Mouse (Mus musculus) heart, embryonic 12.5 days (tissue): ENCODE measurements around the gene Rpp25. TPM values are rescaled to one million over a fixed set of nuclear protein-coding genes. Genes with fewer than 3 reads are reported as not detected.

Experiments used
- ATAC-seq: fragments of 200-750 bp; cut with Nextera tagmentation; 2 replicates; pipeline ENCODE4 v1.8.0; 2017; ENCODE audit warnings: moderate TSS enrichment, moderate library complexity; ENCODE audit not compliant: insufficient number of reproducible peaks, low FRiP score
- H3K27ac ChIP-seq: fragments of 300-500 bp; sonication (generic); 2 replicates; pipeline ENCODE4 v1.5.1; 2016; ENCODE audit warnings: mild to moderate bottlenecking, moderate library complexity; ENCODE audit not compliant: poor library complexity, severe bottlenecking
- H3K27me3 ChIP-seq: fragments of 300-500 bp; sonication (generic); replicated peaks from 2 replicates; pipeline ENCODE4 v1.6.1; 2016; ENCODE audit warnings: mild to moderate bottlenecking, moderate library complexity
- H3K36me3 ChIP-seq: fragments of 300-500 bp; sonication (generic); 2 replicates; pipeline ENCODE4 v1.6.1; 2016; ENCODE audit warnings: mild to moderate bottlenecking, moderate library complexity
- H3K4me1 ChIP-seq: fragments of 300-500 bp; sonication (generic); replicated peaks from 2 replicates; pipeline ENCODE4 v1.6.1; 2016; ENCODE audit warnings: mild to moderate bottlenecking
- H3K4me2 ChIP-seq: fragments of 300-500 bp; sonication (generic); 2 replicates; pipeline ENCODE4 v1.6.1; 2016; ENCODE audit warnings: mild to moderate bottlenecking, moderate library complexity
- H3K4me3 ChIP-seq: fragments of 300-500 bp; sonication (generic); 2 replicates; pipeline ENCODE4 v1.5.1; 2016; ENCODE audit warnings: mild to moderate bottlenecking
- H3K9ac ChIP-seq: fragments of 300-500 bp; sonication (generic); 2 replicates; pipeline ENCODE4 v1.6.1; 2016; ENCODE audit warnings: mild to moderate bottlenecking, moderate library complexity
- H3K9me3 ChIP-seq: fragments of 300-500 bp; sonication (generic); replicated peaks from 2 replicates; pipeline ENCODE4 v1.6.1; 2016; ENCODE audit warnings: mild to moderate bottlenecking, moderate library complexity
- WGBS: fragments of 180-500 bp; shearing (Covaris S2); methylation state at CpG from one replicate; pipeline ENCODE4 v1.1.7; 2016; 5-methylcytosine and 5-hydroxymethylcytosine counted together
- polyA plus RNA-seq: library from polyadenylated mRNA; unstranded; fragments of >200 nt; fragmentation: Nextera tagmentation; extraction: Ambion mirVana; gene quantifications from 2 replicates; pipeline ENCODE4 v1.2.1, GENCODE M21; 2016

The Rpp25 gene
- polyA plus RNA-seq: 12.9 and 14.2 TPM in 2 replicates

GRCm38 (mm10) chr9:57503622-57504380 lies at the start of gene Rpp25:
TSS of gene Rpp25 (plus strand) at chr9:57504026.
- Histone ChIP-seq H3K27ac (no peak within 1 kb of the TSS; the same call in 1 of the 2 replicates), H3K36me3 (no peaks in the 10 kb centered on the region), H3K4me1 (peaks cover 54% of the 10 kb centered on the region), H3K9me3 (no peaks in the 10 kb centered on the region), H3K4me3 (peak within 1 kb of the TSS; percentile 60), H3K27me3 (peaks cover 62% of the 10 kb centered on the region), H3K4me2 (peak within 1 kb of the TSS; percentile 100), H3K9ac (peak within 1 kb of the TSS; percentile 75)
- ATAC-seq: peak; percentile 55
- WGBS: under 1% methylated on average over 46 of the region's 46 CpGs

DNA sequence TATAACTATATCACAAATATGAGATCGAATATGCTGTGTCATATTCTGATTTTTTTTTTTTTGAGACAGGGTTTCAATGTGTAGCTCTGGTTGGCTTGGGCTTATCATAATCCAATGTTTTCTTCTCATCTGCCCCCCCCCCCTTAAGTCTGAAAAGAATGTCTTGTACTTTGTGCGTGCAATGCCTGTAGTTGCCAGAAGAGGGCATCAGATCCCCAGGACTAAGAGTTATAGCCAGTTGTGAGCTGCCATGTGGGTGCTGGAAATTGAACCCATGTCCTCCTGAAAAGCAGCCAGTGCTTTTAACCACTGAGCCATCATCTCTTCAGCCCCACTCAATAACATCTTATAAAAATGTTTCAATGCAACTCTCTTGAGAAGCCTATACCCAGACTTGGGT lies 44.1 kb upstream of the Rpp25 start:
- H3K4me1 ChIP-seq: no peaks in the 10 kb centered on the region
- no peak overlapping the region for H3K9ac ChIP-seq
- ATAC-seq: no peak
- no peak overlapping the region for H3K4me3 ChIP-seq
- no peak overlapping the region for H3K4me2 ChIP-seq
- H3K27ac ChIP-seq: no peak overlapping the region
- H3K36me3 ChIP-seq: peaks cover 2% of the 10 kb centered on the region; the same call in 1 of the 2 replicates
- WGBS: 96% methylated on average over 2 of the region's 2 CpGs
- no peaks in the 10 kb centered on the region for H3K27me3 ChIP-seq
- no peaks in the 10 kb centered on the region; the same call in 1 of the 2 replicates for H3K9me3 ChIP-seq

DNA sequence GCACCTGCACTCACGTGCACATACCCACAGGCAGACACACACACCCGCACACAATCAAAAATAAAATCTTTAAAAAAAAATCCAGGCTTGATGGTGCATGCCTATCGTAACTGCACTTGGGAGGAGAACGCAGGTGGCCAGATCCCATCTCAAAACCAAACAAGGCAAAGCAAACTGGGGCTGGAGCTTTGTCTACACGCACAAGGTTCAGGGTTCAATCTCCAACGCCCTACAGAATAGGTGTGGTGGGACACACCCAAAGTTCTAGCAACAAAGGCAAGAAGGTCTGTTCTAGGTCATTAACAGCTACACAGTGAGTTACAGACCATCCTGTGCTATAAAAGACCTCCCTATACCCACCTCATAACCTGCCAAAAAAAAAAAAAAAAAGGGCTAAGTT lies 41.0 kb upstream of the Rpp25 start:
- ATAC-seq: no peak
- no peak overlapping the region for H3K4me2 ChIP-seq
- no peaks in the 10 kb centered on the region; the same call in 1 of the 2 replicates for H3K9me3 ChIP-seq
- peaks cover 2% of the 10 kb centered on the region; the same call in 1 of the 2 replicates for H3K36me3 ChIP-seq
- peaks cover 15% of the 10 kb centered on the region for H3K4me1 ChIP-seq
- H3K9ac ChIP-seq: no peak overlapping the region
- H3K4me3 ChIP-seq: no peak overlapping the region
- no peaks in the 10 kb centered on the region for H3K27me3 ChIP-seq
- H3K27ac ChIP-seq: no peak overlapping the region
- WGBS: 82% methylated on average over 6 of the region's 6 CpGs

DNA sequence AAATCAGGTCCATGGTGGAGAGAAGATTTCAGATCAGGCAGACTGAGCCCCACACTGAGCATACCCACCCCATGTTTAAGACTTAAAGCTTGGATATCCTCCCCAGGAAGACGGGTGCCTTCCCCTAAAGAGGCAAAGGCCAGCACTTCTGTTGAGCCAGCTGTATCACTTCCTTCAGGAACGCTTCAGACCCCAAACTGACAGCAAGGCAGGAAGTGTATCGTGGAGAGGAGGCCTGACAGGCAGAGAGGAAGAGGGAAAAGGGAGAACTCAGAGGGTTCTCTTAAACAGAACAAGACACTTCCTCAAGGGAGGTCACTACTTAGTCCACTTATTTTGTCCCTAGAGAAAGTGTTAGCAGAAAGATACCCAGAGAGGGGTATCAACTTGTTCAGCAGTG lies 37.7 kb upstream of the Rpp25 start:
- no peak overlapping the region for H3K9ac ChIP-seq
- ATAC-seq: no peak
- no peaks in the 10 kb centered on the region for H3K9me3 ChIP-seq
- H3K4me1 ChIP-seq: peaks cover 15% of the 10 kb centered on the region
- 36% methylated on average over 3 of the region's 3 CpGs for WGBS
- H3K27ac ChIP-seq: no peak overlapping the region
- H3K4me3 ChIP-seq: no peak overlapping the region
- H3K4me2 ChIP-seq: 0 out of 2 replicates have a peak overlapping the region, but pooled peaks have one; percentile 91
- no peaks in the 10 kb centered on the region for H3K36me3 ChIP-seq
- H3K27me3 ChIP-seq: no peaks in the 10 kb centered on the region

DNA sequence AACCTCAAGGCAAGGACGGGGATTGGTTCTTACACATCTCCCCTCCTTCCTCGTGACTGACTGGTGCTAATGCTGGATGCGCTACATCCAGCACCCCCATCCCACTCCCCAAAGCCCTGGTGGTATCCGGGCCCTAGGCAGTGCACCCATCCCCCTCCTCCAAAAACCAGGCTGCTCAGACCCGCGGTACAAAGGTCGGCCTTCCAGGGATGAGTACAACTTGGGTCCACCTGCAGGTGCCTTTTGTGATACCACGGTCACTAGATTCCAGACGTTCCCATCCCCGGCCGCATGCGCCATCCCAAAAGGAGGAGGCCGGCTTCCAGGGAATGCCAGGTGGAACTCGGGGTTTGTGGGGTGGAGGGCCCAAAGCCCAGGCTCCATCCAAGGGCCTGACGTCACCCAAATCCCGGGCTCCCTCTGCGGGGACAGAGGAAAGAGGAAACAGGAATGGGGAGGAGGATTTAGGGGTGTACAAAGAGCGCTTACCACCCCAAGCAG lies 36.5 kb upstream of the Rpp25 start:
- Histone ChIP-seq H3K4me3 (peak overlapping the region; percentile 68), H3K27ac (no peak overlapping the region), H3K9ac (peak overlapping the region; percentile 81), H3K27me3 (no peaks in the 10 kb centered on the region), H3K4me1 (peaks cover 15% of the 10 kb centered on the region), H3K9me3 (no peaks in the 10 kb centered on the region), H3K4me2 (peak overlapping the region; percentile 91), H3K36me3 (no peaks in the 10 kb centered on the region)
- WGBS: under 1% methylated on average over 18 of the region's 18 CpGs
- ATAC-seq: peak; percentile 33

DNA sequence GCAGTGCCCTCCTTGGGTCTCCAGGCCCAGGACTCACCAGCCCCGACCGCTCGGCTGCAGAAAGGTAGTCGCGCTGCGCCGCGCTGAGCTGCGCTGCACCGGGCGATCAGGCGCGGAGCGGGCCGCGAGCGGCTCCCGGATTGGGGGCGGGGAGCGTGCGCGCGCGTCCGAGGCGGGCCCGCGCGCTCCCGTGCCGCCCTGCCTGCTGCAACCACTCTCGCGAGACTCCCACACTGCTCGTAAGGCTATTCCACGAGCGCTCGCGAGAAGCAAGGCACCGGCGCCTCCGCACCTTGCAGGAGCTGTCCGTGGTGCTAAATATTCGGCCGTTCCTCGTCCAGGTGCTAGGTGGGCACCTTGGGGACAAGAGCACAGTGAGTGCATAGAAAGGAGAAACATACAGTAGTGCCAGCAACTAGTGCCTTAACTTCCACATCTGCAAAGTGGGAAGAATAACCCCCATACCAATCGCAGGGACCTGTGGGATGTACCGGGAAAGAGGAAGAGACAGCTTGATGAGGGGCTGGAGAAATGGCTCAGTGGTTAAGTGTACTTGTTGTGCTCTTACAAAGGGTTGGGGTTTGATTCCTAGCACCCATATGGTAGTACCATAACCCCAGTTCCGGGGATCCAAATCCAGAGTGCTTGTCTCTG lies 35.8 kb upstream of the Rpp25 start, which contains the start of gene Scamp5:
Scamp5 (minus strand) TSS at position 165 of the 654 bp plus-strand sequence.
- H3K4me2 ChIP-seq: peak within 1 kb of the TSS; percentile 91
- 1% methylated on average over 48 of the region's 48 CpGs for WGBS
- peak within 1 kb of the TSS; percentile 81 for H3K9ac ChIP-seq
- no peaks in the 10 kb centered on the region for H3K27me3 ChIP-seq
- H3K9me3 ChIP-seq: 0 out of 2 replicates have a peak, but pooled peaks cover 3% of the 10 kb centered on the region
- peak within 1 kb of the TSS; percentile 68 for H3K4me3 ChIP-seq
- ATAC-seq: peak; percentile 80
- no peak within 1 kb of the TSS for H3K27ac ChIP-seq
- no peaks in the 10 kb centered on the region for H3K36me3 ChIP-seq
- H3K4me1 ChIP-seq: peaks cover 15% of the 10 kb centered on the region

DNA sequence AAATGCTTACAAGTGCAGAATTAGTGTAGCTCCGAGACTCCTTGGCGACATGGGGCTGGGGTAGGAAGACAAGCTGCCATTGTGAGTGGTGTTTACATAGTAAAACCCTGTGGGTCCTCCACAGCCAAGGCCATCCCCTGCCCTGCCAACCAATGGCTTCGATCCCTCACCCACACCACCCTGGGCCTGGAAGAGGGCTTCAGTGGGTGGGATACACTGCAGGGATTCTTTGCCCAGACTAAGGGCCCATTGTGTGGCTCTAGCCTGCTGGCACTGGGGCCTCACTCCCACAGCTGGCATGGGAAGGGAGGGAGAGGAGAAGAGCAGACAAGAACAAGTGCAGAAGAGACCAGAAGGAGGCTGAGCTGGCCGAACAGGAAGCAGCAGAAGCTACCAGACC lies 34.9 kb upstream of the Rpp25 start:
- no peak overlapping the region for H3K9ac ChIP-seq
- H3K9me3 ChIP-seq: 0 out of 2 replicates have a peak, but pooled peaks cover 3% of the 10 kb centered on the region
- peaks cover 15% of the 10 kb centered on the region for H3K4me1 ChIP-seq
- H3K27ac ChIP-seq: no peak overlapping the region
- no peak overlapping the region for H3K4me2 ChIP-seq
- no peak for ATAC-seq
- no peaks in the 10 kb centered on the region for H3K36me3 ChIP-seq
- H3K27me3 ChIP-seq: no peaks in the 10 kb centered on the region
- H3K4me3 ChIP-seq: no peak overlapping the region
- WGBS: 65% methylated on average over 4 of the region's 4 CpGs

DNA sequence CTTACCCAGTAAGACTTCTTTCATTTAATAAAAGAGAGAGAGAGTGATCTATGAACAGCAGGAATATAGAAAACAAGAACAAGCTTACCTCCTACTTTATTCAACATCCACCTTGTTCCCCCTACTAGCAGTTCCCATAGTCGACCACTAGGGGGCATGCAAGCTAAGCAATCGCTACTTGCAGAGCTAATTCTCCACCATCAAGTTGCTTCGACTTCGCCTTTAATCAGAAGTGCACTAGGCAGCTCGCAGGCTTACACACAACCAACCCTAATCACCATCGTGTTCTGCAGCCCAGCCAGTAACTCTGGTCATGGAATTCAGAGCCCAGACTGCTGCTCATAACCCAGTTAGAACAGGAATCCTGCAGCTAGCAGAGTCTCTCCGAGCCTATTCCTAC lies 18.1 kb upstream of the Rpp25 start:
- H3K4me1 ChIP-seq: peaks cover 4% of the 10 kb centered on the region; the same call in 1 of the 2 replicates
- H3K4me3 ChIP-seq: no peak overlapping the region
- H3K27ac ChIP-seq: no peak overlapping the region
- ATAC-seq: peak; percentile 33; the same call in 1 of the 2 replicates
- H3K9me3 ChIP-seq: peaks cover 3% of the 10 kb centered on the region; the same call in 1 of the 2 replicates
- H3K9ac ChIP-seq: no peak overlapping the region
- H3K27me3 ChIP-seq: no peaks in the 10 kb centered on the region; the same call in 1 of the 2 replicates
- WGBS: 17% methylated on average over 7 of the region's 7 CpGs
- H3K36me3 ChIP-seq: no peaks in the 10 kb centered on the region
- peak overlapping the region; percentile 20; the same call in 1 of the 2 replicates for H3K4me2 ChIP-seq

DNA sequence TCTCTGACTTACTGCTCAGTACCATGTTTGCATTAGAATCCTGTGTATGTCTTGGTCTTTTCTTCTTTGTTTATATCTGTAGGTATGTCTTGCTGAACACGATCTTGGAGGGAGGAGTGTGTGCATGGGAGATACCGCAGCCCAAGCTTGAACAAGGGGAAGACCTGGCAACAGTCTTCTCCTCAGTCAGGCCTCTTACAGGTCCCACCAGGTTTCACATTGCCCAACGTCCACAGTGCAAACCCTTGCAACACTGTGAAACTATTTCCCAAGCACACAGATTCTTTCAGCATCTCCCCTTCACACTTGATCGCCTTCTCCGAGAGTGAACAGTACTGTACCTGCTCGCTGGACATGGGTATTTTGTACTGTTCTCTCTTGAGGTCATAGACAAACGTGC lies 16.0 kb upstream of the Rpp25 start:
- H3K4me3 ChIP-seq: no peak overlapping the region
- WGBS: 67% methylated on average over 7 of the region's 7 CpGs

GRCm38 (mm10) chr9:57493532-57493931 lies 10.3 kb upstream of the Rpp25 start:
- ATAC-seq: no peak
- H3K4me3 ChIP-seq: no peak overlapping the region
- no peak overlapping the region for H3K4me2 ChIP-seq
- 0 out of 2 replicates have a peak, but pooled peaks cover under 1% of the 10 kb centered on the region for H3K27me3 ChIP-seq
- peaks cover 6% of the 10 kb centered on the region; the same call in 1 of the 2 replicates for H3K9me3 ChIP-seq
- 0 out of 2 replicates have a peak, but pooled peaks cover 4% of the 10 kb centered on the region for H3K4me1 ChIP-seq
- H3K27ac ChIP-seq: no peak overlapping the region
- WGBS: 77% methylated on average over 2 of the region's 2 CpGs
- no peaks in the 10 kb centered on the region for H3K36me3 ChIP-seq
- no peak overlapping the region for H3K9ac ChIP-seq

More for the DNA sequence above, 16.0 kb upstream of the Rpp25 start:
- peaks cover 6% of the 10 kb centered on the region; the same call in 1 of the 2 replicates for H3K9me3 ChIP-seq
- no peak overlapping the region for H3K9ac ChIP-seq
- no peaks in the 10 kb centered on the region for H3K36me3 ChIP-seq
- no peak overlapping the region for H3K27ac ChIP-seq
- no peak overlapping the region for H3K4me2 ChIP-seq
- no peak for ATAC-seq
- H3K4me1 ChIP-seq: peaks cover 4% of the 10 kb centered on the region; the same call in 1 of the 2 replicates
- H3K27me3 ChIP-seq: no peaks in the 10 kb centered on the region; the same call in 1 of the 2 replicates

- Histone ChIP-seq H3K4me3 (no peak overlapping the region), H3K4me2 (no peak overlapping the region), H3K27me3 (peaks cover 15% of the 10 kb centered on the region), H3K9me3 (peaks cover 6% of the 10 kb centered on the region; the same call in 1 of the 2 replicates), H3K27ac (no peak overlapping the region), H3K36me3 (no peaks in the 10 kb centered on the region), H3K9ac (no peak overlapping the region), H3K4me1 (0 out of 2 replicates have a peak, but pooled peaks cover 4% of the 10 kb centered on the region)
- no peak for ATAC-seq
Measured at GRCm38 (mm10) chr9:57494970-57495369, 8.9 kb upstream of the Rpp25 start.
